Mouse (Mus musculus): ENCODE measurements around the gene Ostf1. TPM values are rescaled to one million over a fixed set of nuclear protein-coding genes. Genes with fewer than 3 reads are reported as not detected.

The Ostf1 gene
- polyA plus RNA-seq, 1 experiment from 2014 or later: 103 TPM

- WGBS: 81% methylated on average over 7 of the region's 7 CpGs
- no peak overlapping the region for H3K4me2 ChIP-seq
- no peak overlapping the region for H3K27ac ChIP-seq
- no peak overlapping the region for H3K4me3 ChIP-seq
- no peaks in the 10 kb centered on the region for H3K4me1 ChIP-seq
- H3K9me3 ChIP-seq: no peaks in the 10 kb centered on the region
- no peaks in the 10 kb centered on the region for H3K27me3 ChIP-seq
- no peaks in the 10 kb centered on the region for H3K36me3 ChIP-seq
- H3K9ac ChIP-seq: no peak overlapping the region
- ATAC-seq (ENCODE audit: borderline replicate concordance, extremely low read depth, low FRiP score, low TSS enrichment): no peak
Observed at GRCm38 (mm10) chr19:18655999-18656398, 24.4 kb upstream of the Ostf1 start.

GRCm38 (mm10) chr19:18654984-18655383, 23.4 kb upstream of the Ostf1 start:
- Histone ChIP-seq H3K4me1 (no peaks in the 10 kb centered on the region), H3K27me3 (no peaks in the 10 kb centered on the region), H3K27ac (no peak overlapping the region), H3K4me3 (no peak overlapping the region), H3K9ac (no peak overlapping the region), H3K4me2 (no peak overlapping the region), H3K9me3 (no peaks in the 10 kb centered on the region), H3K36me3 (no peaks in the 10 kb centered on the region)
- no peak for ATAC-seq (ENCODE audit: borderline replicate concordance, extremely low read depth, low FRiP score, low TSS enrichment)
- WGBS: 59% methylated on average over 5 of the region's 5 CpGs

GRCm38 (mm10) chr19:18654330-18654729, 22.7 kb upstream of the Ostf1 start:
- Histone ChIP-seq H3K9ac (no peak overlapping the region), H3K36me3 (no peaks in the 10 kb centered on the region), H3K4me2 (no peak overlapping the region), H3K27me3 (no peaks in the 10 kb centered on the region), H3K4me3 (no peak overlapping the region), H3K9me3 (no peaks in the 10 kb centered on the region), H3K4me1 (no peaks in the 10 kb centered on the region), H3K27ac (no peak overlapping the region)
- WGBS: 79% methylated on average over 8 of the region's 8 CpGs
- ATAC-seq (ENCODE audit: borderline replicate concordance, extremely low read depth, low FRiP score, low TSS enrichment): no peak

- Histone ChIP-seq H3K27me3 (no peaks in the 10 kb centered on the region), H3K4me1 (no peaks in the 10 kb centered on the region), H3K9ac (no peak overlapping the region), H3K36me3 (no peaks in the 10 kb centered on the region), H3K9me3 (no peaks in the 10 kb centered on the region), H3K4me3 (no peak overlapping the region), H3K4me2 (no peak overlapping the region), H3K27ac (no peak overlapping the region)
- 71% methylated on average over 6 of the region's 6 CpGs for WGBS
- ATAC-seq (ENCODE audit: borderline replicate concordance, extremely low read depth, low FRiP score, low TSS enrichment): no peak
Observed at GRCm38 (mm10) chr19:18653058-18653457, 21.4 kb upstream of the Ostf1 start.

- Histone ChIP-seq H3K36me3 (no peaks in the 10 kb centered on the region), H3K4me2 (no peak overlapping the region), H3K4me3 (no peak overlapping the region), H3K27me3 (no peaks in the 10 kb centered on the region), H3K9ac (no peak overlapping the region), H3K27ac (no peak overlapping the region), H3K4me1 (no peaks in the 10 kb centered on the region), H3K9me3 (no peaks in the 10 kb centered on the region)
- WGBS: 61% methylated on average over 4 of the region's 4 CpGs
- no peak for ATAC-seq (ENCODE audit: borderline replicate concordance, extremely low read depth, low FRiP score, low TSS enrichment)
Observed at GRCm38 (mm10) chr19:18652592-18652991, 21.0 kb upstream of the Ostf1 start.

GRCm38 (mm10) chr19:18650473-18650872, 18.9 kb upstream of the Ostf1 start:
- Histone ChIP-seq H3K4me3 (no peak overlapping the region), H3K4me2 (no peak overlapping the region), H3K27me3 (no peaks in the 10 kb centered on the region), H3K36me3 (no peaks in the 10 kb centered on the region), H3K9ac (no peak overlapping the region), H3K27ac (no peak overlapping the region), H3K9me3 (no peaks in the 10 kb centered on the region), H3K4me1 (no peaks in the 10 kb centered on the region)
- WGBS: 65% methylated on average over 6 of the region's 6 CpGs
- no peak for ATAC-seq (ENCODE audit: borderline replicate concordance, extremely low read depth, low FRiP score, low TSS enrichment)

- no peaks in the 10 kb centered on the region for H3K36me3 ChIP-seq
- WGBS: 70% methylated on average over 4 of the region's 4 CpGs
Observed at GRCm38 (mm10) chr19:18649955-18650354, 18.3 kb upstream of the Ostf1 start.

GRCm38 (mm10) chr19:18648558-18648945, 16.9 kb upstream of the Ostf1 start:
- Histone ChIP-seq H3K27me3 (no peaks in the 10 kb centered on the region), H3K4me3 (no peak overlapping the region), H3K27ac (no peak overlapping the region), H3K4me2 (no peak overlapping the region), H3K9ac (no peak overlapping the region), H3K36me3 (no peaks in the 10 kb centered on the region), H3K4me1 (no peaks in the 10 kb centered on the region), H3K9me3 (no peaks in the 10 kb centered on the region)
- 78% methylated on average over 6 of the region's 6 CpGs for WGBS
- no peak for ATAC-seq (ENCODE audit: borderline replicate concordance, extremely low read depth, low FRiP score, low TSS enrichment)

More at GRCm38 (mm10) chr19:18649955-18650354, 18.3 kb upstream of the Ostf1 start:
- no peak for ATAC-seq (ENCODE audit: borderline replicate concordance, extremely low read depth, low FRiP score, low TSS enrichment)
- H3K27me3 ChIP-seq: no peaks in the 10 kb centered on the region
- no peaks in the 10 kb centered on the region for H3K4me1 ChIP-seq
- no peak overlapping the region for H3K27ac ChIP-seq
- H3K9ac ChIP-seq: no peak overlapping the region
- H3K4me3 ChIP-seq: no peak overlapping the region
- no peak overlapping the region for H3K4me2 ChIP-seq
- H3K9me3 ChIP-seq: no peaks in the 10 kb centered on the region

GRCm38 (mm10) chr19:18647775-18648557, 16.3 kb upstream of the Ostf1 start:
- no peak overlapping the region for H3K27ac ChIP-seq

GRCm38 (mm10) chr19:18646853-18647420, 15.3 kb upstream of the Ostf1 start:
- WGBS: 72% methylated on average over 5 of the region's 5 CpGs
- no peak overlapping the region for H3K9ac ChIP-seq
- ATAC-seq (ENCODE audit: borderline replicate concordance, extremely low read depth, low FRiP score, low TSS enrichment): no peak
- H3K4me3 ChIP-seq: no peak overlapping the region
- H3K27ac ChIP-seq: no peak overlapping the region
- H3K4me1 ChIP-seq: no peaks in the 10 kb centered on the region
- no peak overlapping the region for H3K4me2 ChIP-seq
- no peaks in the 10 kb centered on the region for H3K9me3 ChIP-seq
- no peaks in the 10 kb centered on the region for H3K36me3 ChIP-seq
- no peaks in the 10 kb centered on the region for H3K27me3 ChIP-seq

More at GRCm38 (mm10) chr19:18647775-18648557, 16.3 kb upstream of the Ostf1 start:
- no peak overlapping the region for H3K9ac ChIP-seq
- no peaks in the 10 kb centered on the region for H3K27me3 ChIP-seq
- H3K9me3 ChIP-seq: no peaks in the 10 kb centered on the region
- no peaks in the 10 kb centered on the region for H3K4me1 ChIP-seq
- 46% methylated on average over 9 of the region's 9 CpGs for WGBS
- no peak overlapping the region for H3K4me2 ChIP-seq
- no peaks in the 10 kb centered on the region for H3K36me3 ChIP-seq
- ATAC-seq (ENCODE audit: borderline replicate concordance, extremely low read depth, low FRiP score, low TSS enrichment): no peak
- no peak overlapping the region for H3K4me3 ChIP-seq

GRCm38 (mm10) chr19:18646397-18646796, 14.8 kb upstream of the Ostf1 start:
- H3K4me1 ChIP-seq: no peaks in the 10 kb centered on the region
- ATAC-seq (ENCODE audit: borderline replicate concordance, extremely low read depth, low FRiP score, low TSS enrichment): no peak
- H3K9ac ChIP-seq: no peak overlapping the region
- H3K9me3 ChIP-seq: no peaks in the 10 kb centered on the region
- H3K4me2 ChIP-seq: no peak overlapping the region
- H3K4me3 ChIP-seq: no peak overlapping the region
- WGBS: 54% methylated on average over 3 of the region's 3 CpGs
- no peaks in the 10 kb centered on the region for H3K36me3 ChIP-seq
- H3K27ac ChIP-seq: no peak overlapping the region
- no peaks in the 10 kb centered on the region for H3K27me3 ChIP-seq

GRCm38 (mm10) chr19:18644084-18644483, 12.5 kb upstream of the Ostf1 start:
- ATAC-seq (ENCODE audit: borderline replicate concordance, extremely low read depth, low FRiP score, low TSS enrichment): no peak

More at GRCm38 (mm10) chr19:18644084-18644483, 12.5 kb upstream of the Ostf1 start:
- Histone ChIP-seq H3K36me3 (no peaks in the 10 kb centered on the region), H3K9ac (no peak overlapping the region), H3K9me3 (no peaks in the 10 kb centered on the region), H3K4me2 (no peak overlapping the region), H3K4me1 (no peaks in the 10 kb centered on the region), H3K4me3 (no peak overlapping the region), H3K27me3 (no peaks in the 10 kb centered on the region), H3K27ac (no peak overlapping the region)
- WGBS: 65% methylated on average over 6 of the region's 6 CpGs
